Mouse (Mus musculus) liver, postnatal 0 days (tissue): ENCODE measurements around the gene Vwa2.

ENCODE experiments used
- CTCF ChIP-seq: sonication (generic); IDR thresholded peaks from 2 replicates; pipeline ENCODE4 v1.5.1; 2016; ENCODE audit warnings: antibody characterized with exemption, low read depth
- EP300 ChIP-seq: IDR thresholded peaks from 2 replicates; pipeline ENCODE4 v1.6.1; 2016; ENCODE audit warnings: antibody characterized with exemption, low read depth, mild to moderate bottlenecking

DNA sequence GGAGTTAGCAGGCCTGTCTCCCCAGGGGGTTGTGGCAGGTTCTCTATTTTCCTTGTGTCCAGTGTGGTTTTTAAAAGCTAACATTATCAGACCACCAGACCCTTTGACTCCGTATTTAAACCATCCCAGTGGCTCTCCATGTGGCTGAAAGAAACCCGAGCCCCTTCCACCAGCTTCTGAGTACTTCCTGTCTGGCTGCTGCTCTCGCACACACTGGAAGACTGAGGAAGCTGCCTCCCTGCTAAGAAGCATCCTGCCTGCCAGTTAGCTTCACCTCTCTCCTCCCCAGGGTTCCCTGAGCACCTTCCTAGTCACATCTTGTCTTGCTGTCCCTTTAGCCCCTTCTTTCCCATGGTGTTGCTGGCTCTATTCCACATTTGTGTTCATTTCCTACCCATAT is 33.8 kb downstream of the Vwa2 start:
- TF ChIP-seq CTCF (no peak), EP300 (no peak)
